Mouse (Mus musculus): ENCODE measurements at regions not wholly inside any gene's neighbourhood (a gene's known extent, or its start where the extent isn't known, plus 50 kb on each side); places are given as distances from the start of the nearest gene placed in this dataset.

GRCm38 (mm10) chr9:86002996-86003395, 160.8 kb downstream of the Tpbg start:
- TF ChIP-seq CHD1 (IDR thresholded peaks at IDR 0.05; ENCODE audit: low read depth, low read length) (no peak), CTCF (conservative IDR thresholded peaks at IDR 0.05 in 1 of 2, IDR thresholded peaks at IDR 0.05 in 1 of 2; ENCODE audit: low read depth in 2 of 2, low read length in 2 of 2) (no peak), GABPA (IDR thresholded peaks at IDR 0.05; ENCODE audit: insufficient replicate concordance, low read depth, low read length) (no peak), TCF12 (IDR thresholded peaks at IDR 0.05; ENCODE audit: low read depth, low read length) (no peak), IRF4 (IDR thresholded peaks at IDR 0.05; ENCODE audit: low read depth, low read length) (no peak), UBTF (IDR thresholded peaks at IDR 0.05; ENCODE audit: low read depth, low read length) (no peak), EP300 (IDR thresholded peaks at IDR 0.05; ENCODE audit: low read length) (no peak), USF1 (IDR thresholded peaks at IDR 0.05; ENCODE audit: low read depth, low read length) (no peak), RCOR1 (conservative IDR thresholded peaks at IDR 0.05; ENCODE audit: low read depth, low read length) (no peak), POLR2A (IDR thresholded peaks at IDR 0.05; ENCODE audit: low read depth, low read length) (no peak), RAD21 (IDR thresholded peaks at IDR 0.05; ENCODE audit: low read depth, low read length) (no peak), ZNF384 (IDR thresholded peaks at IDR 0.05; ENCODE audit: low read depth, low read length) (no peak)
